11 mouse cellular contexts compared by ENCODE assay signal in genomic region chr1:42687271-42687670, GRCm38 (mm10). TPM values are rescaled to one million over a fixed set of nuclear protein-coding genes. Genes with fewer than 3 reads are reported as not detected.
DNase-seq lines count a peak whose midpoint lies in the region; ATAC-seq lines count a peak whose summit lies in the region.
"Had no signal": no experiment of that assay in that cellular context is flagged by ENCODE, and none has a peak within 500 bp of the region (broad histone marks: within the 10 kb centered on the region; RNA-seq: fewer than 3 reads in every experiment).

No protein-coding gene starts in this region.

- H3K4me2 ChIP-seq in heart, embryonic 15.5 days = no peak overlapping the region
- H3K4me2 ChIP-seq in hindbrain, embryonic 12.5 days (replicated peaks) = peak overlapping the region; percentile 97
- H3K4me2 ChIP-seq in midbrain, embryonic 15.5 days = peak overlapping the region; percentile 94

- H3K4me3 ChIP-seq in heart, embryonic 15.5 days = peak overlapping the region; percentile 44
- peak overlapping the region; percentile 74 for H3K4me3 ChIP-seq in embryonic facial prominence, embryonic 10.5 days
- peak overlapping the region; percentile 97 for H3K4me3 ChIP-seq in hindbrain, embryonic 12.5 days
- H3K4me3 ChIP-seq in midbrain, embryonic 15.5 days = peak overlapping the region; percentile 88

- H3K36me3 ChIP-seq in heart, embryonic 15.5 days = no peaks in the 10 kb centered on the region
- H3K36me3 ChIP-seq in embryonic facial prominence, embryonic 10.5 days (replicated peaks) = no peaks in the 10 kb centered on the region
- H3K36me3 ChIP-seq in hindbrain, embryonic 12.5 days = no peaks in the 10 kb centered on the region
- H3K36me3 ChIP-seq in midbrain, embryonic 15.5 days (replicated peaks) = no peaks in the 10 kb centered on the region

- no peak overlapping the region for H3K9ac ChIP-seq in heart, embryonic 15.5 days
- H3K9ac ChIP-seq in hindbrain, embryonic 12.5 days = peak overlapping the region; percentile 79
- H3K9ac ChIP-seq in midbrain, embryonic 15.5 days = peak overlapping the region; percentile 77

- peaks cover 98% of the 10 kb centered on the region for H3K27me3 ChIP-seq in heart, embryonic 15.5 days
- peaks cover 100% of the 10 kb centered on the region for H3K27me3 ChIP-seq in embryonic facial prominence, embryonic 10.5 days (replicated peaks; ENCODE audit: low read depth, poor library complexity, severe bottlenecking)
- 0 out of 2 replicates have a peak, but pooled peaks cover 3% of the 10 kb centered on the region for H3K27me3 ChIP-seq in hindbrain, embryonic 12.5 days
- no peaks in the 10 kb centered on the region for H3K27me3 ChIP-seq in midbrain, embryonic 15.5 days (replicated peaks)

- 6% methylated on average over 12 of the region's 12 CpGs for WGBS in heart, embryonic 15.5 days
- under 1% methylated on average over 12 of the region's 12 CpGs for WGBS in embryonic facial prominence, embryonic 10.5 days
- 1% methylated on average over 12 of the region's 12 CpGs for WGBS in hindbrain, embryonic 12.5 days
- 3% methylated on average over 12 of the region's 12 CpGs for WGBS in midbrain, embryonic 15.5 days

- DNase-seq in heart, adult 8-10 months (ENCODE audit: low spot score) = no peak
- DNase-seq in embryonic facial prominence, embryonic 10.5 days (ENCODE audit: low spot score) = peak; percentile 19
- DNase-seq in spleen, postnatal 36 days (ENCODE audit: low spot score in 2 of 2) = no peak
- no peak for DNase-seq in heart, adult 9 months (ENCODE audit: low spot score in 2 of 2)
- no peak for DNase-seq in layer of hippocampus, postnatal 14 days (ENCODE audit: low spot score in 2 of 2)
- DNase-seq: lung, postnatal 4 days had no signal

- no peaks in the 10 kb centered on the region for H3K9me3 ChIP-seq in heart, embryonic 15.5 days (replicated peaks)
- H3K9me3 ChIP-seq in embryonic facial prominence, embryonic 10.5 days = no peaks in the 10 kb centered on the region
- no peaks in the 10 kb centered on the region for H3K9me3 ChIP-seq in hindbrain, embryonic 12.5 days (replicated peaks)
- no peaks in the 10 kb centered on the region for H3K9me3 ChIP-seq in midbrain, embryonic 15.5 days

- no peak overlapping the region for H3K27ac ChIP-seq in heart, embryonic 15.5 days
- peak overlapping the region; percentile 85 for H3K27ac ChIP-seq in embryonic facial prominence, embryonic 10.5 days (replicated peaks)
- H3K27ac ChIP-seq in hindbrain, embryonic 12.5 days = peak overlapping the region; percentile 96
- peak overlapping the region; percentile 96 for H3K27ac ChIP-seq in midbrain, embryonic 15.5 days

- peaks cover 25% of the 10 kb centered on the region for H3K4me1 ChIP-seq in heart, embryonic 15.5 days (replicated peaks)
- H3K4me1 ChIP-seq in embryonic facial prominence, embryonic 10.5 days = peaks cover 41% of the 10 kb centered on the region
- H3K4me1 ChIP-seq in hindbrain, embryonic 12.5 days = peaks cover 54% of the 10 kb centered on the region
- peaks cover 70% of the 10 kb centered on the region for H3K4me1 ChIP-seq in midbrain, embryonic 15.5 days

- ATAC-seq in heart, embryonic 15.5 days (replicated peaks; ENCODE audit: insufficient number of reproducible peaks, insufficient read depth, low FRiP score, low read depth) = no peak
- no peak for ATAC-seq in hindbrain, embryonic 12.5 days (ENCODE audit: low FRiP score)
- no peak for ATAC-seq in midbrain, embryonic 15.5 days (replicated peaks)

RNA-seq across cellular contexts. Expression of gene Pou3f3, which starts 8.3 kb away (rescaled TPM):
- 0.03 and 0.06 TPM in 2 replicates for polyA plus RNA-seq in heart, embryonic 15.5 days (2015; fragmentation: Nextera tagmentation; extraction: Ambion mirVana)
- under 1 TPM in 1 of 4 experiments, not detected in 3; 0.09 TPM for total RNA-seq in heart, adult 8-10 months (2022)
- polyA plus RNA-seq in embryonic facial prominence, embryonic 10.5 days (2016; fragmentation: Nextera tagmentation; extraction: Ambion mirVana) = 6.8 and 7.5 TPM in 2 replicates
- polyA plus RNA-seq in hindbrain, embryonic 12.5 days (2016; fragmentation: Nextera tagmentation; extraction: Ambion mirVana) = 28.8 and 29.2 TPM in 2 replicates
- polyA plus RNA-seq in midbrain, embryonic 15.5 days (2015; fragmentation: Nextera tagmentation; extraction: Ambion mirVana) = 19.0 and 21.3 TPM in 2 replicates
- 10 to 100 TPM; 53.2 to 54.3 TPM for total RNA-seq in layer of hippocampus, postnatal 14 days (2021)
- polyA plus RNA-seq: heart, embryonic 14.5 days; stomach, embryonic 16.5 days had no signal

Comparison
In these comparisons a context has a peak if more than half of its experiments do, and no peak if none do; other contexts are left out.
1. H3K4me3 ChIP-seq: peak in every context shown above with its lines; median percentile 97 in hindbrain, embryonic 12.5 days; 88 in midbrain, embryonic 15.5 days; 74 in embryonic facial prominence, embryonic 10.5 days; 44 in heart, embryonic 15.5 days.